Mouse (Mus musculus) kidney, embryonic 15.5 days (tissue): Measurements from ENCODE around the gene Pmepa1. TPM values are rescaled to one million over a fixed set of nuclear protein-coding genes. Genes with fewer than 3 reads are reported as not detected.

ENCODE experiments used
- ATAC-seq: fragments of 200-750 bp; cut with Nextera tagmentation; replicated peaks from 2 replicates; pipeline ENCODE4 v1.8.0; 2017; ENCODE audit warnings: moderate TSS enrichment; ENCODE audit not compliant: low FRiP score
- H3K27ac ChIP-seq: fragments of 300-500 bp; sonication (generic); 2 replicates; pipeline ENCODE4 v1.5.1; 2015; ENCODE audit warnings: mild to moderate bottlenecking, inconsistent platforms
- H3K27me3 ChIP-seq: fragments of 300-500 bp; sonication (generic); 2 replicates; pipeline ENCODE4 v1.6.1; 2015; ENCODE audit warnings: inconsistent platforms
- H3K36me3 ChIP-seq: fragments of 300-500 bp; sonication (generic); 2 replicates; pipeline ENCODE4 v1.6.1; 2015; ENCODE audit warnings: inconsistent platforms
- H3K4me1 ChIP-seq: fragments of 300-500 bp; sonication (generic); 2 replicates; pipeline ENCODE4 v1.6.1; 2015; ENCODE audit warnings: inconsistent platforms
- H3K4me2 ChIP-seq: fragments of 300-500 bp; sonication (generic); 2 replicates; pipeline ENCODE4 v1.6.1; 2015; ENCODE audit warnings: moderate library complexity, mild to moderate bottlenecking, inconsistent platforms
- H3K4me3 ChIP-seq: fragments of 300-500 bp; sonication (generic); replicated peaks from 2 replicates; pipeline ENCODE4 v1.5.1; 2015; ENCODE audit warnings: mild to moderate bottlenecking, inconsistent platforms
- H3K9ac ChIP-seq: fragments of 300-500 bp; sonication (generic); 2 replicates; pipeline ENCODE4 v1.6.1; 2015; ENCODE audit warnings: mild to moderate bottlenecking, inconsistent platforms
- H3K9me3 ChIP-seq: fragments of 300-500 bp; sonication (generic); replicated peaks from 2 replicates; pipeline ENCODE4 v1.6.1; 2016; ENCODE audit warnings: inconsistent platforms
- WGBS: fragments of 180-500 bp; shearing (Covaris S2); methylation state at CpG from one replicate; pipeline ENCODE4 v1.1.7; 2015; ENCODE audit warnings: mixed read lengths; 5-methylcytosine and 5-hydroxymethylcytosine counted together
- polyA plus RNA-seq: library from polyadenylated mRNA; unstranded; fragments of >200 nt; fragmentation: Nextera tagmentation; extraction: Ambion mirVana; gene quantifications from 2 replicates; pipeline ENCODE4 v1.2.1, GENCODE M21; 2015

Gene Pmepa1
- polyA plus RNA-seq, 1 experiment from 2014 or later = 4.5 TPM

- Histone ChIP-seq H3K27ac (no peak overlapping the region), H3K27me3 (no peaks in the 10 kb centered on the region), H3K4me3 (no peak overlapping the region), H3K9ac (no peak overlapping the region), H3K4me2 (no peak overlapping the region), H3K36me3 (peaks cover 49% of the 10 kb centered on the region), H3K4me1 (peaks cover 72% of the 10 kb centered on the region), H3K9me3 (no peaks in the 10 kb centered on the region)
- no peak for ATAC-seq
- 86% methylated on average over 8 of the region's 8 CpGs for WGBS
These were observed 43.6 kb downstream of the Pmepa1 start for GRCm38 (mm10) chr2:173232766-173233099.

- WGBS = 74% methylated on average over 22 of the region's 22 CpGs
- no peak overlapping the region for H3K4me3 ChIP-seq
- ATAC-seq = no peak
- H3K9me3 ChIP-seq = no peaks in the 10 kb centered on the region
- H3K27me3 ChIP-seq = no peaks in the 10 kb centered on the region
- no peak overlapping the region for H3K9ac ChIP-seq
- peaks cover 67% of the 10 kb centered on the region for H3K4me1 ChIP-seq
- H3K4me2 ChIP-seq = no peak overlapping the region
- H3K27ac ChIP-seq = no peak overlapping the region
- peaks cover 52% of the 10 kb centered on the region for H3K36me3 ChIP-seq
These were observed 44.1 kb downstream of the Pmepa1 start for GRCm38 (mm10) chr2:173232065-173232765.

GRCm38 (mm10) chr2:173229578-173230224 is 46.6 kb downstream of the Pmepa1 start:
- 4% methylated on average over 10 of the region's 10 CpGs for WGBS
- no peaks in the 10 kb centered on the region for H3K27me3 ChIP-seq
- peaks cover 50% of the 10 kb centered on the region for H3K4me1 ChIP-seq
- no peak overlapping the region for H3K9ac ChIP-seq
- H3K4me2 ChIP-seq = peak overlapping the region; percentile 35; the same call in 1 of the 2 replicates
- H3K4me3 ChIP-seq = peak overlapping the region; percentile 12; the same call in 1 of the 2 replicates
- no peaks in the 10 kb centered on the region for H3K9me3 ChIP-seq
- peak; percentile 76 for ATAC-seq
- peaks cover 58% of the 10 kb centered on the region for H3K36me3 ChIP-seq
- H3K27ac ChIP-seq = peak overlapping the region; percentile 34

DNA sequence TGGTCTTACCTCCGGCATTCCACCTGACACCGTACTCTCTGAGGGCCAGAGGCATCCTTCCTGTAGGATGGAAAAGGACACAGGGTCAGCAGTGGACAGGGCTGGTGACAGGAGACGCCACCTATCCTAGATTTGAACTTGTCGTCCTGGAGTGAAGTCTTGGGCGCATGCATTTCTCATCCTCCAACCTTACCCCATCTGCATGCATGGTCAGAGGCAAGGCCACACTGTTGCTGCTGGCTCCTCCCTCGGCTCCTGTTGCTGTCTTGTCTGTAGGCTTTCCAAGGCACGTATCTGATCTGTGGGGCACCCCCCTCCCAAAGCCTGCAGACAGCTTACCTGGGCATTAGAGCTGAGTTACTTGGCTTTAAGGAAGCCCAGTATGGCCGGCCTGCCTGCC is 47.8 kb downstream of the Pmepa1 start:
- no peak overlapping the region for H3K4me2 ChIP-seq
- peaks cover 49% of the 10 kb centered on the region for H3K4me1 ChIP-seq
- no peak overlapping the region for H3K4me3 ChIP-seq
- H3K36me3 ChIP-seq = peaks cover 57% of the 10 kb centered on the region
- no peak overlapping the region for H3K27ac ChIP-seq
- H3K9me3 ChIP-seq = no peaks in the 10 kb centered on the region
- 92% methylated on average over 8 of the region's 8 CpGs for WGBS
- H3K9ac ChIP-seq = no peak overlapping the region
- no peaks in the 10 kb centered on the region for H3K27me3 ChIP-seq
- no peak for ATAC-seq

DNA sequence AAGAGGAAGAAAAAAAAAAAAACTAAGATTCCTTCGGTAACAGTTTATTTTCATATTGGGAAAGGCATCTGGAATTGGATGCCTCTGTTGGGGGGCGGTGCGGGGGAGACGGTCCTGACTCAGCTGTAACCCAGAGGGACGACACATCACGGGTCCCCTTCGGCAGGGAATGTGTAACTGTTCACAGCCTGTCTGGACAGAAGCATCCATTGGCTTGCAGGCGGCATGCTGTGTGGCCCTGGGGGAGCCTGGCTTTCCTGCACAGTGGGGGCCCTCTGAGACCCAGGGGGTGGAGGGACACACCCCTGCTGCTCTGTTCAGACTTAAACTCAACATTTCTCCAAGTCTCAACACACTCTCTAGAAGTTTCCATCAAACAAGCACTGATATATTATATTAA is 49.5 kb downstream of the Pmepa1 start:
- Histone ChIP-seq H3K4me1 (peaks cover 38% of the 10 kb centered on the region), H3K27ac (no peak overlapping the region), H3K4me3 (no peak overlapping the region), H3K27me3 (no peaks in the 10 kb centered on the region), H3K9ac (no peak overlapping the region), H3K9me3 (no peaks in the 10 kb centered on the region), H3K36me3 (peaks cover 40% of the 10 kb centered on the region), H3K4me2 (no peak overlapping the region)
- ATAC-seq = no peak
- 88% methylated on average over 8 of the region's 8 CpGs for WGBS

DNA sequence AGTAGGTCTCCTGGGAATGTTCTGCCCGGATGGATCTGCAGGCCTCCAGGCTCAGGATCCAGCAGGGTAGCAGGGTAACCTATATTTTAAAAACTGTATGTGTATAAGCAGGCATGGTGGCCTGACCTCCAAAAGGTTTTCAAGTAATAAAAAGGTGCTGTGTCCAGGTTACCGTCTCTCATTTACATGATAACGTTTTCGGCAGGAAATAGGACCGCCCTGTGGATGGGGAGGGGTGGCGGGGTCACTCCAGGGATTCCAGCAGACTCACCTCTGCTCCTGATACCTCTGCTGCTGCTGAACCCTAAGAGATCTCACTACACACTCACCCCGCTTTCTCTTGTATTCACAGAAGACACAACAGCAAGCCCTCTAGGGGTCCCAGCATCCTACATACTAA is 50.4 kb downstream of the Pmepa1 start:
- H3K27ac ChIP-seq = no peak overlapping the region
- H3K4me1 ChIP-seq = peaks cover 29% of the 10 kb centered on the region
- WGBS = 79% methylated on average over 7 of the region's 7 CpGs
- H3K4me2 ChIP-seq = no peak overlapping the region
- no peak overlapping the region for H3K4me3 ChIP-seq
- H3K36me3 ChIP-seq = peaks cover 31% of the 10 kb centered on the region
- H3K9ac ChIP-seq = no peak overlapping the region
- H3K9me3 ChIP-seq = no peaks in the 10 kb centered on the region
- no peak for ATAC-seq
- H3K27me3 ChIP-seq = no peaks in the 10 kb centered on the region

- Histone ChIP-seq H3K27me3 (no peaks in the 10 kb centered on the region), H3K4me1 (peaks cover 20% of the 10 kb centered on the region), H3K9me3 (no peaks in the 10 kb centered on the region), H3K4me3 (no peak overlapping the region), H3K27ac (no peak overlapping the region), H3K9ac (no peak overlapping the region), H3K4me2 (no peak overlapping the region), H3K36me3 (peaks cover 25% of the 10 kb centered on the region)
- 53% methylated on average over 7 of the region's 7 CpGs for WGBS
- no peak for ATAC-seq
These were observed 51.5 kb downstream of the Pmepa1 start for GRCm38 (mm10) chr2:173224832-173225231.

DNA sequence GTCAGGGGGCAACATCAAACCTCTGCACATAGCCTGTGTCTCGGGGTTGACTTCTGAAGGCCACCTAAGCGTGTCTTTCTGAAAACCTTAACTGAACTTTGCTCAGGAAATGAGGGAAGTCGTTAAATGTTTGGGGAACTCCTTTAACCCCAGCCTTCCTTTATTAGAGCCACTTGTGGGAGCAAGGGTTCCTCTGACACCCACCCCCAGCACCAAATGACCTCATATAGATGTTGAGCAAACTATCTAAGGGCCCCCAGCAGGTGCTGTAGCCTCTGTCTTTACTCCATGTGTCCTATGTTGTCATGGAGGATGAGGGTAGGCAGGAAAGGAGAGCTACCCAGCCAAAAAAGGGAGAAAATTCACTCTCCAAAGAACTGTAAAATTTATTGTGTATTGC is 52.2 kb downstream of the Pmepa1 start:
- Histone ChIP-seq H3K27ac (no peak overlapping the region), H3K4me3 (no peak overlapping the region), H3K4me1 (peaks cover 22% of the 10 kb centered on the region), H3K9me3 (no peaks in the 10 kb centered on the region), H3K27me3 (no peaks in the 10 kb centered on the region), H3K36me3 (peaks cover 23% of the 10 kb centered on the region), H3K4me2 (no peak overlapping the region), H3K9ac (no peak overlapping the region)
- ATAC-seq = no peak
- WGBS = 37% methylated on average over 3 of the region's 3 CpGs

GRCm38 (mm10) chr2:173223496-173223895 is 52.8 kb downstream of the Pmepa1 start:
- H3K36me3 ChIP-seq = peaks cover 17% of the 10 kb centered on the region
- no peak for ATAC-seq
- no peak overlapping the region for H3K4me2 ChIP-seq
- no peak overlapping the region for H3K4me3 ChIP-seq
- H3K27ac ChIP-seq = no peak overlapping the region
- H3K9me3 ChIP-seq = no peaks in the 10 kb centered on the region
- H3K27me3 ChIP-seq = no peaks in the 10 kb centered on the region
- no peak overlapping the region for H3K9ac ChIP-seq
- peaks cover 24% of the 10 kb centered on the region for H3K4me1 ChIP-seq
- 47% methylated on average over 3 of the region's 3 CpGs for WGBS

- no peaks in the 10 kb centered on the region for H3K36me3 ChIP-seq
- no peak overlapping the region for H3K9ac ChIP-seq
- 88% methylated on average over 9 of the region's 9 CpGs for WGBS
- H3K4me1 ChIP-seq = peaks cover 24% of the 10 kb centered on the region
- no peak overlapping the region for H3K4me2 ChIP-seq
- no peak overlapping the region for H3K4me3 ChIP-seq
- H3K9me3 ChIP-seq = no peaks in the 10 kb centered on the region
- no peak overlapping the region for H3K27ac ChIP-seq
- peaks cover 10% of the 10 kb centered on the region; the same call in 1 of the 2 replicates for H3K27me3 ChIP-seq
- ATAC-seq = no peak
These were observed 55.6 kb downstream of the Pmepa1 start for GRCm38 (mm10) chr2:173220754-173221153.

DNA sequence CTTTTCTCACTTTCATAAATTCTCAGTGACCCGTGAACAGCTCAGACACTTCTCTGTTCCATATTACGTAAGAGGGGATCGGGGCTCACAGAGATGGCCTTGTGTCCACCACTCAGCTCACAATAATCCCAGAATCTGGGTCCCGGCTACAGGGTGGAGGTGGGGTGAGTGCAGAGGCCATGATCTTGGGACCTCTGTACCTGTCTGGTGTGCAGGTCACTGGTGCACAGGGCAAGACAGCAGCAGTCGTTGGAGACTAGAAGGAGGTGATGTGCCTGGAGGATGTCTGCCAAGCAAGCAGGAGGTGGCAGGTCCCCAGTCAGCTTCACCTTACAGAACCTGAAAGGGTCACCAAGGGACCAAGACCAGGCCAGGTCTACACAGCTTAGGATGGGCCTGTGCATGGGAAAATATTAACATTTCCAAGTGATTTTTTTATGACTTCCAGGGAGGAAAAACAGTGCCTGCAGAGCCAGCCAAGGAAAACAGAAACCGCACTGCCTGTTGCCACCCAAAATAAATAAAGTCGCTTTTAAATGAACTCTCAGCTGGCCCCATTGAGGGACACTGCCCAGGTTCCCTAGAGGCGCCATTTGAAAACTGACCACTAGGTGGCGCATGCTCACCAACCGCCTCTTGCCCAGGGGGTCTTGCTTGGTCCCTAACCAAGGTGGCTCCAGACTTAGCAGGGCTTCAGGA is 56.9 kb downstream of the Pmepa1 start:
- H3K36me3 ChIP-seq = no peaks in the 10 kb centered on the region
- no peaks in the 10 kb centered on the region for H3K9me3 ChIP-seq
- H3K4me1 ChIP-seq = peaks cover 17% of the 10 kb centered on the region
- no peak overlapping the region for H3K4me3 ChIP-seq
- H3K27ac ChIP-seq = no peak overlapping the region
- 36% methylated on average over 10 of the region's 10 CpGs for WGBS
- H3K4me2 ChIP-seq = no peak overlapping the region
- no peak overlapping the region for H3K9ac ChIP-seq
- peak; percentile 75 for ATAC-seq
- H3K27me3 ChIP-seq = peaks cover 10% of the 10 kb centered on the region; the same call in 1 of the 2 replicates

GRCm38 (mm10) chr2:173218416-173219141 is 57.8 kb downstream of the Pmepa1 start, which contains the start of gene Zbp1:
Zbp1 (minus strand) TSS chr2:173218923.
- H3K27me3 ChIP-seq = peaks cover 10% of the 10 kb centered on the region; the same call in 1 of the 2 replicates
- no peak within 1 kb of the TSS for H3K4me3 ChIP-seq
- 69% methylated on average over 11 of the region's 11 CpGs for WGBS
- H3K9me3 ChIP-seq = no peaks in the 10 kb centered on the region
- H3K4me1 ChIP-seq = peaks cover 11% of the 10 kb centered on the region
- no peaks in the 10 kb centered on the region for H3K36me3 ChIP-seq
- no peak within 1 kb of the TSS for H3K9ac ChIP-seq
- no peak for ATAC-seq
- H3K4me2 ChIP-seq = no peak within 1 kb of the TSS
- H3K27ac ChIP-seq = no peak within 1 kb of the TSS
